Mouse (Mus musculus) liver, adult 2 months (tissue): ENCODE results near the gene Gm572.

Experiments
- CTCF ChIP-seq: fragments of 200-500 bp; IDR thresholded peaks from 2 replicates; pipeline ENCODE4 v1.5.1; 2011; ENCODE audit warnings: low read depth, low read length, control low read depth
- POLR2A ChIP-seq: fragments of 200-500 bp; IDR thresholded peaks from 2 replicates; pipeline ENCODE4 v1.6.1; 2011; ENCODE audit warnings: low read length, control low read depth; ENCODE audit not compliant: insufficient read depth; ENCODE audit errors: extremely low read depth

DNA sequence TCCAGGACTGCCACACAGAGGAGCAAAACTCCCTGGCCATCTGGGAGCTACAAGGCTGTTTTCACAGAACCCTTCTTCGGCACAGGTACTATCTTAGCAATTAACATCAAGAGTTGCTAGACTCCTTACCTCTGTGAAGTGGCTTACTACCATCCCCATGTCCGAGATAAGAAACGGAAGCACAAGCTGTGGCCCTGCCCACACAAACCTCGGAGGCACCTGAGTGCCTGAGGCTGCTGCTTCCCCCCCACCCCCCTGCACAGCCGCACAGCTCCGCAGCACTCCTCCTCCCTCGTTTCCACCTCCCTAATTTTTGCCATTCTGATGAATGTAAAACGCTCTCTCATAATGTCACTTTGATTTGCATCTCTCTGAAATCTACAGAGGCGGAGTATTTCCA, 4.8 kb upstream of the Gm572 start:
- TF ChIP-seq POLR2A = no peak
- TF ChIP-seq CTCF = no peak
